Mouse (Mus musculus) liver, adult 2 months (tissue): ENCODE measurements around the gene Ctsl.

Experiments
- CTCF ChIP-seq: fragments of 200-500 bp; IDR thresholded peaks from 2 replicates; pipeline ENCODE4 v1.5.1; 2011; ENCODE audit warnings: low read depth, low read length, control low read depth
- POLR2A ChIP-seq: fragments of 200-500 bp; IDR thresholded peaks from 2 replicates; pipeline ENCODE4 v1.6.1; 2011; ENCODE audit warnings: low read length, control low read depth; ENCODE audit not compliant: insufficient read depth; ENCODE audit errors: extremely low read depth

- no peak for TF ChIP-seq POLR2A
- TF ChIP-seq CTCF, result no peak
Measured at GRCm38 (mm10) chr13:64416955-64417601, 46.4 kb upstream of the Ctsl start.
